29 mouse cellular contexts compared by ENCODE assay signal in genomic region chr19:10587231-10587630, GRCm38 (mm10). TPM values are rescaled to one million over a fixed set of nuclear protein-coding genes. Genes with fewer than 3 reads are reported as not detected.
DNase-seq lines count a peak whose midpoint lies in the region; ATAC-seq lines count a peak whose summit lies in the region.
"Had no signal": no experiment of that assay in that cellular context is flagged by ENCODE, and none has a peak within 500 bp of the region (broad histone marks: within the 10 kb centered on the region; RNA-seq: fewer than 3 reads in every experiment).

No protein-coding gene starts in this region.

- H3K36me3 ChIP-seq in liver, embryonic 15.5 days (replicated peaks): peaks cover 44% of the 10 kb centered on the region
- peaks cover 37% of the 10 kb centered on the region for H3K36me3 ChIP-seq in liver, embryonic 12.5 days
- H3K36me3 ChIP-seq in midbrain, embryonic 10.5 days: peaks cover 29% of the 10 kb centered on the region

- 70% methylated on average over 8 of the region's 8 CpGs for WGBS in liver, embryonic 15.5 days (ENCODE audit: insufficient replicate concordance)
- WGBS in liver, embryonic 12.5 days (ENCODE audit: insufficient replicate concordance): 83% methylated on average over 8 of the region's 8 CpGs
- 84% methylated on average over 8 of the region's 8 CpGs for WGBS in midbrain, embryonic 10.5 days

- H3K27ac ChIP-seq in liver, embryonic 15.5 days (replicated peaks): peak overlapping the region; percentile 20; the same call in 1 of the 2 replicates
- no peak overlapping the region for H3K27ac ChIP-seq in liver, embryonic 12.5 days
- H3K27ac ChIP-seq in midbrain, embryonic 10.5 days (replicated peaks): no peak overlapping the region
- H3K27ac ChIP-seq: embryonic facial prominence, embryonic 12.5 days; embryonic facial prominence, embryonic 15.5 days; gastrocnemius, adult 2 months; heart, embryonic 15.5 days; hindbrain, embryonic 10.5 days; hindbrain, embryonic 13.5 days had no signal

- DNase-seq in kidney, adult 18-20 months: no peak
- no peak for DNase-seq in midbrain, embryonic 10.5 days (ENCODE audit: low spot score)
- no peak for DNase-seq in right cerebral cortex, postnatal 4 days
- DNase-seq: adrenal gland, postnatal 10 days; adrenal gland, postnatal 36 days; cerebellum, adult 18-20 months; cerebellum, adult 9-10 months; cerebellum, postnatal 14 days; forebrain, postnatal 0 days; gastrocnemius, adult 2 months; gastrocnemius, postnatal 14 days; heart, adult 18-20 months; heart, postnatal 10 days; heart, postnatal 36 days had no signal

- H3K4me3 ChIP-seq in liver, embryonic 15.5 days (replicated peaks): no peak overlapping the region
- H3K4me3 ChIP-seq in liver, embryonic 12.5 days: no peak overlapping the region
- H3K4me3 ChIP-seq in midbrain, embryonic 10.5 days: no peak overlapping the region
- H3K4me3 ChIP-seq: embryonic facial prominence, embryonic 12.5 days; embryonic facial prominence, embryonic 15.5 days; gastrocnemius, adult 2 months; heart, embryonic 12.5 days; heart, embryonic 15.5 days; hindbrain, embryonic 10.5 days; hindbrain, embryonic 13.5 days had no signal

- H3K4me1 ChIP-seq in liver, embryonic 15.5 days (replicated peaks): peaks cover 37% of the 10 kb centered on the region
- peaks cover 21% of the 10 kb centered on the region for H3K4me1 ChIP-seq in liver, embryonic 12.5 days
- peaks cover 8% of the 10 kb centered on the region; the same call in 1 of the 2 replicates for H3K4me1 ChIP-seq in midbrain, embryonic 10.5 days
- H3K4me1 ChIP-seq: heart, embryonic 12.5 days; heart, embryonic 15.5 days; hindbrain, embryonic 13.5 days had no signal

- ATAC-seq in liver, embryonic 15.5 days (ENCODE audit: insufficient read depth): no peak
- no peak for ATAC-seq in liver, embryonic 12.5 days
- ATAC-seq in granulocyte monocyte progenitor cell, adult 5-6 weeks (replicated peaks; ENCODE audit: poor library complexity, severe bottlenecking): peak; percentile 62
- ATAC-seq in megakaryocyte, adult 5-6 weeks (ENCODE audit: poor library complexity, severe bottlenecking): peak; percentile 66
- ATAC-seq: forebrain, embryonic 14.5 days; forebrain, postnatal 0 days; hindbrain, embryonic 16.5 days; Patski had no signal

- no peak overlapping the region for H3K9ac ChIP-seq in liver, embryonic 15.5 days
- H3K9ac ChIP-seq in liver, embryonic 12.5 days: no peak overlapping the region
- H3K9ac ChIP-seq: embryonic facial prominence, embryonic 12.5 days; embryonic facial prominence, embryonic 15.5 days; forebrain, postnatal 0 days; heart, embryonic 12.5 days; heart, embryonic 15.5 days had no signal

- no peaks in the 10 kb centered on the region for H3K9me3 ChIP-seq in liver, embryonic 15.5 days (replicated peaks)
- no peaks in the 10 kb centered on the region for H3K9me3 ChIP-seq in liver, embryonic 12.5 days (replicated peaks)
- H3K9me3 ChIP-seq in midbrain, embryonic 10.5 days (replicated peaks): no peaks in the 10 kb centered on the region
- H3K9me3 ChIP-seq: embryonic facial prominence, embryonic 12.5 days; embryonic facial prominence, embryonic 15.5 days; G1E; heart, embryonic 12.5 days; heart, embryonic 15.5 days; hindbrain, embryonic 10.5 days; hindbrain, embryonic 13.5 days had no signal

- H3K27me3 ChIP-seq in liver, embryonic 15.5 days: no peaks in the 10 kb centered on the region
- H3K27me3 ChIP-seq in liver, embryonic 12.5 days (replicated peaks): no peaks in the 10 kb centered on the region
- no peaks in the 10 kb centered on the region for H3K27me3 ChIP-seq in midbrain, embryonic 10.5 days (ENCODE audit: low read depth, poor library complexity, severe bottlenecking)
- H3K27me3 ChIP-seq: CH12.LX; embryonic facial prominence, embryonic 12.5 days; embryonic facial prominence, embryonic 15.5 days; heart, embryonic 12.5 days; heart, embryonic 15.5 days; hindbrain, embryonic 13.5 days; Patski had no signal

- H3K4me2 ChIP-seq in liver, embryonic 15.5 days: no peak overlapping the region
- H3K4me2 ChIP-seq in liver, embryonic 12.5 days: no peak overlapping the region
- H3K4me2 ChIP-seq: embryonic facial prominence, embryonic 12.5 days; embryonic facial prominence, embryonic 15.5 days; heart, embryonic 12.5 days; heart, embryonic 15.5 days; hindbrain, embryonic 13.5 days had no signal

RNA-seq across cellular contexts. Expression of gene Tmem138, which starts 10.1 kb away (rescaled TPM):
- 10.9 and 11.6 TPM in 2 replicates for polyA plus RNA-seq in liver, embryonic 15.5 days (2015; fragmentation: Nextera tagmentation; extraction: Ambion mirVana)
- 18.5 and 19.4 TPM in 2 replicates for polyA plus RNA-seq in liver, embryonic 12.5 days (2016; fragmentation: Nextera tagmentation; extraction: Ambion mirVana)
- 24.4 and 28.6 TPM in 2 replicates for total RNA-seq in granulocyte monocyte progenitor cell, adult 5-6 weeks (2014; fragmentation: Nextera tagmentation)
- total RNA-seq in granulocyte monocyte progenitor cell, adult 5-6 weeks (2017): 5.8 and 8.1 TPM in 2 replicates
- 14.1 and 16.7 TPM in 2 replicates for total RNA-seq in megakaryocyte, adult 5-6 weeks (2015)
- 2.1 and 4.0 TPM in 2 replicates for total RNA-seq in megakaryocyte, adult 5-6 weeks (2017)
- polyA plus RNA-seq in midbrain, embryonic 10.5 days (2016; fragmentation: Nextera tagmentation; extraction: Ambion mirVana): 67.4 and 68.5 TPM in 2 replicates

RNA-seq across cellular contexts. Expression of gene Cyb561a3, which starts 10.3 kb away (rescaled TPM):
- polyA plus RNA-seq in liver, embryonic 15.5 days (2015; fragmentation: Nextera tagmentation; extraction: Ambion mirVana): 14.5 and 18.0 TPM in 2 replicates
- 12.8 TPM in 2 replicates for polyA plus RNA-seq in liver, embryonic 12.5 days (2016; fragmentation: Nextera tagmentation; extraction: Ambion mirVana)
- 35.1 and 39.7 TPM in 2 replicates for total RNA-seq in granulocyte monocyte progenitor cell, adult 5-6 weeks (2014; fragmentation: Nextera tagmentation)
- 21.7 and 31.3 TPM in 2 replicates for total RNA-seq in granulocyte monocyte progenitor cell, adult 5-6 weeks (2017)
- 37.2 and 38.8 TPM in 2 replicates for total RNA-seq in megakaryocyte, adult 5-6 weeks (2015)
- 36.1 and 38.3 TPM in 2 replicates for total RNA-seq in megakaryocyte, adult 5-6 weeks (2017)
- polyA plus RNA-seq in midbrain, embryonic 10.5 days (2016; fragmentation: Nextera tagmentation; extraction: Ambion mirVana): 15.2 and 15.3 TPM in 2 replicates

RNA-seq across cellular contexts. Expression of gene Ddb1, which starts 17.9 kb away (rescaled TPM):
- 151 and 177 TPM in 2 replicates for polyA plus RNA-seq in liver, embryonic 15.5 days (2015; fragmentation: Nextera tagmentation; extraction: Ambion mirVana)
- 252 and 256 TPM in 2 replicates for polyA plus RNA-seq in liver, embryonic 12.5 days (2016; fragmentation: Nextera tagmentation; extraction: Ambion mirVana)
- 174 and 186 TPM in 2 replicates for total RNA-seq in granulocyte monocyte progenitor cell, adult 5-6 weeks (2014; fragmentation: Nextera tagmentation)
- 345 and 427 TPM in 2 replicates for total RNA-seq in granulocyte monocyte progenitor cell, adult 5-6 weeks (2017)
- total RNA-seq in megakaryocyte, adult 5-6 weeks (2015): 45.1 and 49.1 TPM in 2 replicates
- 156 and 175 TPM in 2 replicates for total RNA-seq in megakaryocyte, adult 5-6 weeks (2017)
- 463 and 501 TPM in 2 replicates for polyA plus RNA-seq in midbrain, embryonic 10.5 days (2016; fragmentation: Nextera tagmentation; extraction: Ambion mirVana)

RNA-seq across cellular contexts. Expression of gene Tkfc, which starts 18.2 kb away (rescaled TPM):
- polyA plus RNA-seq in liver, embryonic 15.5 days (2015; fragmentation: Nextera tagmentation; extraction: Ambion mirVana): 27.1 and 33.0 TPM in 2 replicates
- 10.1 and 10.2 TPM in 2 replicates for polyA plus RNA-seq in liver, embryonic 12.5 days (2016; fragmentation: Nextera tagmentation; extraction: Ambion mirVana)
- total RNA-seq in granulocyte monocyte progenitor cell, adult 5-6 weeks (2014; fragmentation: Nextera tagmentation): 12.8 and 13.0 TPM in 2 replicates
- 5.0 and 7.1 TPM in 2 replicates for total RNA-seq in granulocyte monocyte progenitor cell, adult 5-6 weeks (2017)
- total RNA-seq in megakaryocyte, adult 5-6 weeks (2015): 4.8 and 5.6 TPM in 2 replicates
- 2.2 and 3.7 TPM in 2 replicates for total RNA-seq in megakaryocyte, adult 5-6 weeks (2017)
- 24.0 and 25.7 TPM in 2 replicates for polyA plus RNA-seq in midbrain, embryonic 10.5 days (2016; fragmentation: Nextera tagmentation; extraction: Ambion mirVana)

RNA-seq across cellular contexts. Expression of gene Tmem216, which starts 31.2 kb away (rescaled TPM):
- 11.7 and 12.1 TPM in 2 replicates for polyA plus RNA-seq in liver, embryonic 15.5 days (2015; fragmentation: Nextera tagmentation; extraction: Ambion mirVana)
- polyA plus RNA-seq in liver, embryonic 12.5 days (2016; fragmentation: Nextera tagmentation; extraction: Ambion mirVana): 14.9 and 18.2 TPM in 2 replicates
- 30.4 and 39.5 TPM in 2 replicates for total RNA-seq in granulocyte monocyte progenitor cell, adult 5-6 weeks (2014; fragmentation: Nextera tagmentation)
- total RNA-seq in granulocyte monocyte progenitor cell, adult 5-6 weeks (2017): 19.9 and 27.1 TPM in 2 replicates
- total RNA-seq in megakaryocyte, adult 5-6 weeks (2015): 19.1 and 27.3 TPM in 2 replicates
- total RNA-seq in megakaryocyte, adult 5-6 weeks (2017): 16.5 and 18.7 TPM in 2 replicates
- polyA plus RNA-seq in midbrain, embryonic 10.5 days (2016; fragmentation: Nextera tagmentation; extraction: Ambion mirVana): 66.9 and 67.6 TPM in 2 replicates

Comparison
In these comparisons a context has a peak if more than half of its experiments do, and no peak if none do; other contexts are left out.
1. ATAC-seq: peak in granulocyte monocyte progenitor cell, adult 5-6 weeks (single experiment) and megakaryocyte, adult 5-6 weeks (single experiment); none in liver, embryonic 15.5 days (single experiment) and liver, embryonic 12.5 days (single experiment).